Mouse (Mus musculus) skeletal muscle tissue, postnatal 0 days (tissue): ENCODE measurements around the gene Nedd4. TPM values are rescaled to one million over a fixed set of nuclear protein-coding genes. Genes with fewer than 3 reads are reported as not detected.

Experiments used
- polyA plus RNA-seq: library from polyadenylated mRNA; unstranded; fragments of >200 nt; fragmentation: Nextera tagmentation; extraction: Ambion mirVana; gene quantifications from 2 replicates; pipeline ENCODE4 v1.2.1, GENCODE M21; 2015

The Nedd4 gene
- polyA plus RNA-seq = 371 and 392 TPM in 2 replicates

DNA sequence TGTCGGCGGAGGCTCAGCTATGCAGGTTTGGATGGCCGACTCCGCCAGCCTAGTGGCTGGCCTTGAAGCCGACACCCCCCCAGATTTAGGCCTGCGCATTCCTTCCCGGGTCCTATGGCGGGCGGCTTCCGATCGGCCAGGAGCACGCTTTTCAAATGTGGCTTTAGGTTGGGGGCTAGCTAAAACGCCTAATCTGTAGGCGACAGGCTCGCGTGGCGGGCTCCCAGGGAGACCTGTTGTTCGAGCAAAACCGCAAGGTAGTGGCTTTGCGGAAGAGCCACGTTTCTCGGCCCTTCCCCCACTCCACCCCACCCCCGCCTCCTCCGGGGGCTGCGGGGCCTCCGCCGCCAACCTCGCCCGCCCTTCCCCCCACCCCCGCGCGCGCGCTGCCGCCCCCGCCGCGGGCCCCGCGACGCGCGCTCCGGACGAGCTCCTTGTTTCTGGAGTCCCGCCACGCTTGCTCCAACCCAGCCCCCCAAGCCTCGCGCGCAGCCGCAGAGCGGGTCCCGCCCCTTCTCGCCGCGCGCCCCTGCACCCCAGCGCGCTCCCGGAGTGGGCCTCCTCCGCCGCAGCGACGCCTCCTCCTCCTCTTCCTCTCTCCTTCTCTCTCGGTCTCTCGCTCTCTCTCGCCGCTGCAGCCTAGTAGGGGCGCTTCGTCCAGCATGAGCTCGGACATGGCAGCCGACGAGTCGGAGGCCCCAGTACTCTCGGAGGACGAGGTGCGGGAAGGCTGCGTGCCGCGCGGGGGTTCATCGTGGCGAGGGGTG is at the start of gene Nedd4:
Nedd4 (plus strand) TSS at position 452 of the 767 bp plus-strand sequence.

Other genes with a start within 250 kb of the Nedd4 start
- 4.2 and 6.0 TPM in 2 replicates for gene Mns1, start 224.3 kb upstream of the Nedd4 start, polyA plus RNA-seq
- gene Tex9, start 170.1 kb upstream of the Nedd4 start, polyA plus RNA-seq = 4.5 and 5.8 TPM in 2 replicates
- 6.8 and 8.3 TPM in 2 replicates for gene Rfx7, start 130.1 kb upstream of the Nedd4 start, polyA plus RNA-seq
- 0.22 and 0.41 TPM in 2 replicates for gene Prtg, start 144.5 kb downstream of the Nedd4 start, polyA plus RNA-seq